Comparison of ENCODE assay signal across 10 mouse cellular contexts in genomic region chr7:64077526-64077925, GRCm38 (mm10).
DNase-seq lines count a peak whose midpoint lies in the region; ATAC-seq and TF ChIP-seq lines count a peak whose summit lies in the region.
"Had no signal": no experiment of that assay in that cellular context is flagged by ENCODE, and none has a peak within 500 bp of the region (broad histone marks: within the 10 kb centered on the region; RNA-seq: fewer than 3 reads in every experiment).

No protein-coding gene starts in this region.

- H3K36me3 ChIP-seq in megakaryocyte, embryonic 14.5 days (replicated peaks; ENCODE audit: low read length), result no peaks in the 10 kb centered on the region
- no peaks in the 10 kb centered on the region for H3K36me3 ChIP-seq in forebrain, embryonic 16.5 days (ENCODE audit: control insufficient read depth, insufficient read depth)
- H3K36me3 ChIP-seq: stomach, embryonic 15.5 days had no signal

- TF ChIP-seq POLR2A in cerebellum, adult 2 months (IDR thresholded peaks at IDR 0.05; ENCODE audit: borderline replicate concordance, insufficient read depth, low read length), result no peak

- ATAC-seq in megakaryocyte, adult 5-6 weeks (ENCODE audit: poor library complexity, severe bottlenecking), result no peak
- ATAC-seq in forebrain, embryonic 16.5 days, result peak; percentile 18; the same call in 1 of the 2 replicates

- no peaks in the 10 kb centered on the region for H3K4me1 ChIP-seq in cerebellum, adult 2 months (ENCODE audit: control insufficient read depth, insufficient read depth, low read length)
- peaks cover 94% of the 10 kb centered on the region for H3K4me1 ChIP-seq in megakaryocyte, embryonic 14.5 days
- H3K4me1 ChIP-seq in forebrain, embryonic 16.5 days (replicated peaks; ENCODE audit: control insufficient read depth, insufficient read depth, low read length), result no peaks in the 10 kb centered on the region
- H3K4me1 ChIP-seq: stomach, embryonic 15.5 days had no signal

- no peak overlapping the region for H3K27ac ChIP-seq in cerebellum, adult 2 months (ENCODE audit: insufficient read depth, low read length)
- no peak overlapping the region for H3K27ac ChIP-seq in forebrain, embryonic 16.5 days (ENCODE audit: low read length)
- H3K27ac ChIP-seq: stomach, embryonic 15.5 days had no signal

- no peak overlapping the region for H3K4me2 ChIP-seq in forebrain, embryonic 16.5 days (ENCODE audit: low read length)
- H3K4me2 ChIP-seq: stomach, embryonic 15.5 days had no signal

- no peak overlapping the region for H3K9ac ChIP-seq in forebrain, embryonic 16.5 days (replicated peaks; ENCODE audit: low read depth, low read length)
- H3K9ac ChIP-seq: stomach, embryonic 15.5 days had no signal

- H3K4me3 ChIP-seq in cerebellum, adult 2 months (replicated peaks; ENCODE audit: insufficient read depth, low read depth, low read length), result no peak overlapping the region
- H3K4me3 ChIP-seq in megakaryocyte, embryonic 14.5 days (replicated peaks), result peak overlapping the region; percentile 60
- no peak overlapping the region for H3K4me3 ChIP-seq in forebrain, embryonic 16.5 days (replicated peaks; ENCODE audit: low read length)
- H3K4me3 ChIP-seq: myocyte; stomach, embryonic 15.5 days had no signal

- 71% methylated on average over 4 of the region's 4 CpGs for WGBS in cerebellum, adult 2 months
- 75% methylated on average over 4 of the region's 4 CpGs for WGBS in forebrain, embryonic 16.5 days

- peak; percentile 35; the same call in 1 of the 2 replicates for TF ChIP-seq CTCF in cerebellum, adult 2 months (IDR thresholded peaks at IDR 0.05; ENCODE audit: borderline replicate concordance, insufficient read depth, low read depth, low read length)

- peaks cover 67% of the 10 kb centered on the region for H3K9me3 ChIP-seq in megakaryocyte, embryonic 14.5 days
- no peaks in the 10 kb centered on the region for H3K9me3 ChIP-seq in forebrain, embryonic 16.5 days (ENCODE audit: control insufficient read depth, low read length)
- H3K9me3 ChIP-seq: stomach, embryonic 15.5 days had no signal

- H3K27me3 ChIP-seq in cerebellum, adult 2 months (ENCODE audit: control insufficient read depth, insufficient read depth, low read length), result no peaks in the 10 kb centered on the region
- peaks cover 27% of the 10 kb centered on the region for H3K27me3 ChIP-seq in megakaryocyte, embryonic 14.5 days (replicated peaks)
- H3K27me3 ChIP-seq in forebrain, embryonic 16.5 days (replicated peaks; ENCODE audit: control insufficient read depth, insufficient read depth, low read length), result no peaks in the 10 kb centered on the region
- H3K27me3 ChIP-seq: stomach, embryonic 15.5 days had no signal

- DNase-seq in cerebellum, adult 2 months, result no peak
- DNase-seq in cerebellum, adult 8-10 months, result no peak
- peak; percentile 64 for DNase-seq in naive thymus-derived CD4-positive, alpha-beta T cell, adult 2 months (ENCODE audit: low read depth)
- DNase-seq in layer of hippocampus, adult 9-10 months (ENCODE audit: low spot score), result no peak
- DNase-seq in cerebellum, adult 11-12 months, result no peak
